Mouse (Mus musculus) limb, embryonic 14.5 days (tissue): Measurements from ENCODE around the gene Trem2. TPM values are rescaled to one million over a fixed set of nuclear protein-coding genes. Genes with fewer than 3 reads are reported as not detected.

Experiments
- ATAC-seq: fragments of 200-750 bp; cut with Nextera tagmentation; 2 replicates; pipeline ENCODE4 v1.8.0; 2017; ENCODE audit warnings: low read depth, moderate number of reproducible peaks, moderate TSS enrichment; ENCODE audit not compliant: low FRiP score
- DNase-seq: peaks from one replicate; pipeline ENCODE4 v3.0.0-alpha.2; 2015; ENCODE audit warnings: low spot score
- H3K27ac ChIP-seq: fragments of 300-500 bp; sonication (generic); replicated peaks from 2 replicates; pipeline ENCODE4 v1.5.1; 2014; ENCODE audit warnings: low read depth, mild to moderate bottlenecking, low read length, moderate library complexity, mixed read lengths
- H3K27me3 ChIP-seq: fragments of 300-500 bp; sonication (generic); 2 replicates; pipeline ENCODE4 v1.6.1; 2014; ENCODE audit warnings: low read length, mixed read lengths; ENCODE audit not compliant: control insufficient read depth, insufficient read depth
- H3K36me3 ChIP-seq: fragments of 300-500 bp; sonication (generic); 2 replicates; pipeline ENCODE4 v1.6.1; 2014; ENCODE audit warnings: mild to moderate bottlenecking, low read length, moderate library complexity, mixed read lengths; ENCODE audit not compliant: control insufficient read depth, insufficient read depth
- H3K4me1 ChIP-seq: fragments of 300-500 bp; sonication (generic); 2 replicates; pipeline ENCODE4 v1.6.1; 2014; ENCODE audit warnings: antibody characterized with exemption, low read length, mixed read lengths; ENCODE audit not compliant: control insufficient read depth, insufficient read depth
- H3K4me2 ChIP-seq: fragments of 300-500 bp; sonication (generic); replicated peaks from 2 replicates; pipeline ENCODE4 v1.6.1; 2014; ENCODE audit warnings: low read depth, mild to moderate bottlenecking, low read length, moderate library complexity; ENCODE audit not compliant: severe bottlenecking
- H3K4me3 ChIP-seq: fragments of 300-500 bp; sonication (generic); replicated peaks from 2 replicates; pipeline ENCODE4 v1.5.1; 2014; ENCODE audit warnings: low read length
- H3K9ac ChIP-seq: fragments of 300-500 bp; sonication (generic); 2 replicates; pipeline ENCODE4 v1.6.1; 2014; ENCODE audit warnings: mild to moderate bottlenecking, low read depth, low read length, moderate library complexity; ENCODE audit not compliant: severe bottlenecking
- H3K9me3 ChIP-seq: fragments of 300-500 bp; sonication (generic); 2 replicates; pipeline ENCODE4 v1.6.1; 2016; ENCODE audit warnings: low read length; ENCODE audit not compliant: control insufficient read depth
- POLR2A ChIP-seq: fragments of 200-500 bp; IDR thresholded peaks from 2 replicates; pipeline ENCODE4 v1.8.0; 2012; ENCODE audit warnings: inconsistent platforms, mild to moderate bottlenecking, moderate library complexity, borderline replicate concordance; ENCODE audit not compliant: insufficient read depth, insufficient read length; ENCODE audit errors: extremely low read depth
- WGBS: fragments of 180-500 bp; shearing (Covaris S2); extraction: QIAGEN DNeasy Blood & Tissue Kit; methylation state at CpG from one replicate; pipeline ENCODE4 v1.1.7; 2014; 5-methylcytosine and 5-hydroxymethylcytosine counted together
- polyA plus RNA-seq, 2 experiments: library from polyadenylated mRNA; depleted of rRNA in 1 of 2; stranded (reverse) in 1 of 2; unstranded in 1 of 2; fragments of >200 nt; fragmentation: Nextera tagmentation in 1 of 2; extraction: Ambion mirVana in 1 of 2; gene quantifications; 2 replicates each; pipeline versions ENCODE4 v1.2.1 to v1.2.3; 2012 to 2014

Trem2 gene
- polyA plus RNA-seq, 2 experiments = 8.4 to 10.4 TPM

GRCm38 (mm10) chr17:48371621-48372020 is 25.4 kb downstream of the Trem2 start:
- no peak for TF ChIP-seq POLR2A
- Histone ChIP-seq H3K27me3 (no peaks in the 10 kb centered on the region), H3K36me3 (no peaks in the 10 kb centered on the region)

GRCm38 (mm10) chr17:48372987-48373386 is 26.8 kb downstream of the Trem2 start:
- Histone ChIP-seq H3K4me1 (no peaks in the 10 kb centered on the region), H3K9me3 (no peaks in the 10 kb centered on the region), H3K4me2 (no peak overlapping the region), H3K27me3 (no peaks in the 10 kb centered on the region), H3K36me3 (no peaks in the 10 kb centered on the region), H3K9ac (no peak overlapping the region), H3K4me3 (no peak overlapping the region), H3K27ac (no peak overlapping the region)
- no peak for DNase-seq
- ATAC-seq = no peak
- TF ChIP-seq POLR2A = no peak
- WGBS = 74% methylated on average over 8 of the region's 8 CpGs

More at GRCm38 (mm10) chr17:48371621-48372020, 25.4 kb downstream of the Trem2 start:
- Histone ChIP-seq H3K9me3 (no peaks in the 10 kb centered on the region), H3K9ac (no peak overlapping the region), H3K27ac (no peak overlapping the region), H3K4me2 (no peak overlapping the region), H3K4me3 (no peak overlapping the region), H3K4me1 (no peaks in the 10 kb centered on the region)
- no peak for ATAC-seq
- DNase-seq = no peak

GRCm38 (mm10) chr17:48376102-48376501 is 29.9 kb downstream of the Trem2 start:
- DNase-seq (no peak), ATAC-seq (no peak)
- 90% methylated on average over 1 of the region's 1 CpGs for WGBS
- Histone ChIP-seq H3K27ac (no peak overlapping the region), H3K4me2 (no peak overlapping the region), H3K4me3 (no peak overlapping the region), H3K4me1 (no peaks in the 10 kb centered on the region), H3K9me3 (no peaks in the 10 kb centered on the region), H3K9ac (no peak overlapping the region), H3K27me3 (no peaks in the 10 kb centered on the region), H3K36me3 (no peaks in the 10 kb centered on the region)
- TF ChIP-seq POLR2A = no peak

GRCm38 (mm10) chr17:48379050-48379449 is 32.8 kb downstream of the Trem2 start:
- Histone ChIP-seq H3K27me3 (no peaks in the 10 kb centered on the region), H3K27ac (no peak overlapping the region), H3K4me1 (no peaks in the 10 kb centered on the region), H3K9ac (no peak overlapping the region), H3K4me2 (no peak overlapping the region), H3K9me3 (no peaks in the 10 kb centered on the region), H3K36me3 (no peaks in the 10 kb centered on the region), H3K4me3 (no peak overlapping the region)
- TF ChIP-seq POLR2A = no peak
- no peak for ATAC-seq
- DNase-seq = no peak

- ATAC-seq (no peak), DNase-seq (no peak)
- no peak for TF ChIP-seq POLR2A
- H3K4me1 ChIP-seq = no peaks in the 10 kb centered on the region
- H3K4me3 ChIP-seq = no peak overlapping the region
- no peak overlapping the region for H3K9ac ChIP-seq
- no peak overlapping the region for H3K4me2 ChIP-seq
- WGBS = 88% methylated on average over 2 of the region's 2 CpGs
- H3K36me3 ChIP-seq = peaks cover 48% of the 10 kb centered on the region
- no peaks in the 10 kb centered on the region for H3K9me3 ChIP-seq
- H3K27ac ChIP-seq = no peak overlapping the region
- H3K27me3 ChIP-seq = no peaks in the 10 kb centered on the region
These were observed 39.7 kb downstream of the Trem2 start for GRCm38 (mm10) chr17:48385786-48386461.

- no peak for DNase-seq
- no peaks in the 10 kb centered on the region for H3K27me3 ChIP-seq
- ATAC-seq = no peak
- H3K4me1 ChIP-seq = no peaks in the 10 kb centered on the region
- WGBS = 84% methylated on average over 2 of the region's 2 CpGs
- no peak overlapping the region for H3K4me3 ChIP-seq
- H3K9ac ChIP-seq = no peak overlapping the region
- H3K36me3 ChIP-seq = peaks cover 75% of the 10 kb centered on the region
- no peaks in the 10 kb centered on the region for H3K9me3 ChIP-seq
- no peak for TF ChIP-seq POLR2A
- H3K27ac ChIP-seq = no peak overlapping the region
- no peak overlapping the region for H3K4me2 ChIP-seq
These were observed 42.5 kb downstream of the Trem2 start for GRCm38 (mm10) chr17:48388666-48389065.
